Mouse (Mus musculus) kidney, embryonic 14.5 days (tissue): ENCODE results near the gene Timmdc1. TPM values are rescaled to one million over a fixed set of nuclear protein-coding genes. Genes with fewer than 3 reads are reported as not detected.
A peak's percentile ranks its signal among the peaks of the same experiment; 100 is the strongest.
"Not testable (repeated sequence)": the region's sequence is repeated elsewhere in the genome, so short reads cannot be mapped to it uniquely, and the experiment has no call there.

Experiments
- ATAC-seq: fragments of 200-750 bp; cut with Nextera tagmentation; 2 replicates; pipeline ENCODE4 v1.8.0; 2017; ENCODE audit warnings: moderate number of reproducible peaks, mild to moderate bottlenecking, moderate TSS enrichment, moderate library complexity; ENCODE audit not compliant: low FRiP score, low TSS enrichment
- H3K27ac ChIP-seq: fragments of 300-500 bp; sonication (generic); 2 replicates; pipeline ENCODE4 v1.5.1; 2014; ENCODE audit warnings: low read depth, mild to moderate bottlenecking, low read length, moderate library complexity, mixed read lengths
- H3K27me3 ChIP-seq: fragments of 300-500 bp; sonication (generic); 2 replicates; pipeline ENCODE4 v1.6.1; 2014; ENCODE audit warnings: mild to moderate bottlenecking, low read length; ENCODE audit not compliant: control insufficient read depth, insufficient read depth
- H3K36me3 ChIP-seq: fragments of 300-500 bp; sonication (generic); 2 replicates; pipeline ENCODE4 v1.6.1; 2014; ENCODE audit warnings: low read length, mixed read lengths; ENCODE audit not compliant: control insufficient read depth, insufficient read depth
- H3K4me1 ChIP-seq: fragments of 300-500 bp; sonication (generic); 2 replicates; pipeline ENCODE4 v1.6.1; 2014; ENCODE audit warnings: low read length, mixed read lengths; ENCODE audit not compliant: control insufficient read depth, insufficient read depth
- H3K4me2 ChIP-seq: fragments of 300-500 bp; sonication (generic); replicated peaks from 2 replicates; pipeline ENCODE4 v1.6.1; 2014; ENCODE audit warnings: low read depth, mild to moderate bottlenecking, low read length
- H3K4me3 ChIP-seq: fragments of 300-500 bp; sonication (generic); 2 replicates; pipeline ENCODE4 v1.5.1; 2014; ENCODE audit warnings: mild to moderate bottlenecking, low read length
- H3K9ac ChIP-seq: fragments of 300-500 bp; sonication (generic); 2 replicates; pipeline ENCODE4 v1.6.1; 2014; ENCODE audit warnings: low read depth, mild to moderate bottlenecking, low read length, moderate library complexity
- H3K9me3 ChIP-seq: fragments of 300-500 bp; sonication (generic); 2 replicates; pipeline ENCODE4 v1.6.1; 2016; ENCODE audit warnings: low read length; ENCODE audit not compliant: control insufficient read depth
- WGBS: fragments of 180-500 bp; shearing (Covaris S2); extraction: QIAGEN DNeasy Blood & Tissue Kit; methylation state at CpG from one replicate; pipeline ENCODE4 v1.1.7; 2014; 5-methylcytosine and 5-hydroxymethylcytosine counted together
- polyA plus RNA-seq: library from polyadenylated mRNA; unstranded; fragments of >200 nt; fragmentation: Nextera tagmentation; extraction: Ambion mirVana; gene quantifications from 2 replicates; pipeline ENCODE4 v1.2.1, GENCODE M21; 2014

Timmdc1 gene
- polyA plus RNA-seq, 1 experiment from 2014 or later: 31.8 TPM

DNA sequence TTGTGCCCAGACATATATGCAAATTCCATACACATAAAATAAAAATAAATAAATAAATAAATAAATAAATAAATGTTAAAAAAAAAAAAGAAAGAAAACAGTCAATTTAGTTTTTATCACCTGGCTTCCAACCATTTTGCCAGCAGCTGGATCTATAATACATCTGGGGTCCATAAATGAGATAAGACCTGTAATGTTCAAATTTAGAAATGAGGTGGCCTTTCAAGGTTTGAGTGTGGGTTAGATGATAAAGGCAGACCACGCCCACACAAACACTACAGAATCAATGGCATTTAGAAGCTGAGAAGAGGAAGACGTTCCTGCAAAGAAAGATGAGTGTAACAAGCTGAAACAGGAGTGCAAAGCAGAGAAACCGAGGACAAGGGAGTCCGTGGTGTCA lies 41.1 kb downstream of the Timmdc1 start:
- Histone ChIP-seq H3K27ac (no peak overlapping the region), H3K4me1 (0 out of 2 replicates have a peak, but pooled peaks cover 5% of the 10 kb centered on the region), H3K4me3 (no peak overlapping the region), H3K9ac (no peak overlapping the region), H3K4me2 (no peak overlapping the region), H3K36me3 (no peaks in the 10 kb centered on the region), H3K27me3 (peaks cover 12% of the 10 kb centered on the region), H3K9me3 (no peaks in the 10 kb centered on the region)
- WGBS: 74% methylated on average over 4 of the region's 4 CpGs
- ATAC-seq: no peak

DNA sequence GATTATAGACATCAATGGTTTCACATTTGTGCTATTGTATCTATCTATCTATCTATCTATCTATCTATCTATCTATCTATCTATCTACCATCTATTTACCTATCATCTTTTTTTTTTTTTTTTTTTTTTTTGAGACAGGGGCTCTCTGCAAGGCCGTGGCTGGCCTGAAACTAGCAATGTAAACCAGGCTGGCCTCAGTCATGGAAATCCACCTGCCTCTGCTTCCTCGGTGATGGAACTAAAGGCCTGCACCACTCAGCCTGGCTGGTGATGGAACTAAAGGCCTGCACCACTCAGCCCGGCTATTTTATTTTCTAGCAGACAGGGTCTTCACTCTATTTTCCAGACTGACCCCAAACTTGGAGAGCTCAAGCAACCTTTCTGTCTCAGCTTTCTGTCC lies 44.2 kb downstream of the Timmdc1 start:
- no peak overlapping the region for H3K4me2 ChIP-seq
- H3K4me3 ChIP-seq: no peak overlapping the region
- no peaks in the 10 kb centered on the region for H3K36me3 ChIP-seq
- no peak for ATAC-seq
- H3K27me3 ChIP-seq: peaks cover 4% of the 10 kb centered on the region
- no peaks in the 10 kb centered on the region for H3K9me3 ChIP-seq
- WGBS: 95% methylated on average over 3 of the region's 3 CpGs
- no peak overlapping the region for H3K9ac ChIP-seq
- no peak overlapping the region for H3K27ac ChIP-seq
- 0 out of 2 replicates have a peak, but pooled peaks cover 5% of the 10 kb centered on the region for H3K4me1 ChIP-seq

DNA sequence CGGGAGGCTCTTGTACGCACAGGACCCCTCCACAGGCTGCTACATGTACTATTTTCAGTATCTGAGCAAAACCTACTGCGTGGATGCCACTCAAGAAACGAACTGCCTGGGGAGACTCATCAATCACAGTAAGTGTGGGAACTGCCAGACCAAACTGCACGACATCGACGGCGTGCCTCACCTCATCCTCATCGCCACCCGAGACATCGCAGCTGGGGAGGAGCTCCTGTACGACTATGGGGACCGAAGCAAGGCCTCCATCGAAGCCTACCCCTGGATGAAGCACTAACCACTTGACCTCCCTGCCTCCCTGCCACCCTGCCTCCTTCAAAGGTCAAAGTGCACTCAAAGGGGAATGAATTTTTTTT lies 45.2 kb downstream of the Timmdc1 start:
- peak overlapping the region; percentile 47; the same call in 1 of the 2 replicates for H3K9ac ChIP-seq
- not testable (repeated sequence) for H3K9me3 ChIP-seq, H3K27me3 ChIP-seq, H3K36me3 ChIP-seq, H3K4me1 ChIP-seq, H3K27ac ChIP-seq
- 0 out of 2 replicates have a peak, but pooled peaks have one; percentile 29 for ATAC-seq
- peak overlapping the region; percentile 37 for H3K4me3 ChIP-seq
- peak overlapping the region; percentile 61 for H3K4me2 ChIP-seq
- WGBS: 30% methylated on average over 14 of the region's 14 CpGs

DNA sequence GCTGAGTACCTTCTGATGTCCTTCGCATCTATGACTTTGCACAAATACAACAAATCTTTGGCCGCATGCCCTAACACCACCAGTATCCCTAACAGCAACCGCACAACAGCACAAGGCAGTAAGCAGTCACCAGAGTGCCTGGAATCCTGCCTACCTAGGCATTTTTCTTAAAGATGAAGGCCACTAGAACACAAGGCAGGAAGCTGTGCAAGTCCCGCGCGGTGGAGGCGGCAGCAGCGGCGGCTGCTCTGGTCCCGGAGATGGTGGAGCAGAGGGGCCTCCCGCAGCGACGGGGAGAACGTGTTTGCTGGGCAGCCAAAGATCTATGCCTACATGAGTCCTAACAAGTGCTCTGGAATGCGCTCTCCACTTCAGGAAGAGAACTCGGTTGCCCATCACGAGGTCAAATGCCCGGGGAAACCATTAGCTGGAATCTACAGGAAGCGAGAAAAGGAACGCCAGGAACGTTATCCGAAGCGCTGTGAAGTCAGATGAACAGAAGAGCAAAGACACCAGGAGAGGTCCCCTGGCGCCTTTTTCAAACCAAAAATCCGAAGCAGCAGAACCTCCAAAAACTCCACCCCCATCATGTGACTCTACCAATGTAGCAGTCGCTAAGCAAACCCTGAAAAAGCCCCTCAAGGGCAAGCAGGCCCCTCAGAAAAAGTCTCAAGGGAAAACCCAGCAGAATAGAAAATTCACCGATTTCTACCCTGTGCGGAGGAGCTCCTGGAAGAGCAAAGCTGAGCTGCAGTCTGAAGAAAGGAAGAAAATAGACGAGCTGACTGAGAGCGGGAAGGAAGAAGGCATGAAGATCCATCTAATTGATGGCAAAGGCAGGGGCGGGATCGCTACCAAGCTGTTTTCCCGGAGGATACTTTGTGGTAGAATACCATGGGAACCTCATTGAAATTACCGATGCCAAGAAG lies 45.9 kb downstream of the Timmdc1 start:
- H3K36me3 ChIP-seq: no peaks in the 10 kb centered on the region
- H3K4me3 ChIP-seq: peak overlapping the region; percentile 37
- peak overlapping the region; percentile 61 for H3K4me2 ChIP-seq
- WGBS: 8% methylated on average over 34 of the region's 34 CpGs
- peak; percentile 40; the same call in 1 of the 2 replicates for ATAC-seq
- H3K27me3 ChIP-seq: no peaks in the 10 kb centered on the region
- H3K9ac ChIP-seq: peak overlapping the region; percentile 47
- H3K4me1 ChIP-seq: 0 out of 2 replicates have a peak, but pooled peaks cover 5% of the 10 kb centered on the region
- no peaks in the 10 kb centered on the region for H3K9me3 ChIP-seq
- H3K27ac ChIP-seq: peak overlapping the region; percentile 37; the same call in 1 of the 2 replicates

DNA sequence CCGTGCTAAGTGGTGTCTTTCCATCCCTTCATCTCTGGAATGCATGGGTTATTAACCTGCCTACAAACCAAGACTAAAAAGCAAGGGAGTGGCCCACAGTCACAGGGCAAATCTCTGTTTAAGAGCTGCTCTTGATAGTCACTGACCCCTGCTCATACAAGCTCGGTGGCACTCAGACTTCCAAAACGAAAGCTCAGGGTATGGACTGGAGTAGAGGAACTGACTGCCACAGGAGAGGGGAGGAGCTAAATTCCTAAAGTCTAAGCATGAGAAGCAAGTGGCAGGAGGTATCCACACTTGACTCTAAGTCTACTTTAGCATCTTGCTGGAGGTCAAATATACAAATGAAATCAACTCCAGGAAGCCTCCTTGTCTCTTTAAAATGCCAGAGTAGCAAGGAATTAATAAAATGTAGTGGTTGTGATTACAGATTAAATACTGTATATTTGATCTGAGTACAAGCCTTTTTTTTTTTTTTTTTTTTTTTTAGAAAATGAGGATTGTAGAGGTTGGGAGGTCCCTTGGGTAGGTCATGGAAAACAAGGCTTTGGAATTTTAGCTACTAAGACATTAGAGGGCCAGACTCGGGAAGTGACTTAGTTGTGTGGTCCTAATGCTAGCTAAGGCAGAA lies 46.7 kb downstream of the Timmdc1 start:
- Histone ChIP-seq H3K4me3 (no peak overlapping the region), H3K9ac (peak overlapping the region; percentile 47; the same call in 1 of the 2 replicates), H3K4me1 (0 out of 2 replicates have a peak, but pooled peaks cover 5% of the 10 kb centered on the region), H3K27me3 (no peaks in the 10 kb centered on the region), H3K4me2 (peak overlapping the region; percentile 61), H3K36me3 (no peaks in the 10 kb centered on the region), H3K27ac (no peak overlapping the region; the same call in 1 of the 2 replicates), H3K9me3 (no peaks in the 10 kb centered on the region)
- 32% methylated on average over 4 of the region's 4 CpGs for WGBS
- ATAC-seq: peak; percentile 51; the same call in 1 of the 2 replicates

DNA sequence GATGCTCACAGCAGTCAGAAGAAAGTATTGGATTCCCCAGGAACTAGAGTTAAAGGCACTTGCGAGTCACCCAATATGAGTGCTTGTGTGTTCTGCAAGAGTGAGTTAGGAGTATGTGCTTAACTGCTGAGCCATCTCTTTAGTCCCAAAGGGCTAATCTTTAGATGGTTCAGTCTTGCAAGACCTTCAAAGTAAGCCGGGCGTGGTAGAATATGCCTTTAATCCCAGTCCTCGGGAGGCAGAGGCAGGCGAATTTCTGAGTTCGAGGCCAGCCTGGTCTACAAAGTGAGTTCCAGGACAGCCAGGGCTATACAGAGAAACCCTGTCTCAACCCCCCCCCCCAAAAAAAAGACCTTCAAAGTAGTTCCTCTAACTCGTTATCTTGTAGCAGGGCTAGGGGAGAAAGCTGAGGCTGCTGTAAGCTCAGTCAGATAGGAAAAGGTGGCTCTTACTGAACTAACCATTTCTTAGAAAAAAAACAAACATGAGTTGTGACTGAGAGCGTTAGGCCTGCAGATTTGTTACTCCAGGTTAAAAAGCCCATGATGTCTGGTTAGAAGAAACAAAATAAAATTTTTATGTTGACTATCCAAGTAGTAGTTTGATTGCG lies 47.7 kb downstream of the Timmdc1 start:
- Histone ChIP-seq H3K4me2 (no peak overlapping the region), H3K9me3 (no peaks in the 10 kb centered on the region), H3K27me3 (no peaks in the 10 kb centered on the region), H3K4me1 (0 out of 2 replicates have a peak, but pooled peaks cover 5% of the 10 kb centered on the region), H3K4me3 (no peak overlapping the region), H3K36me3 (no peaks in the 10 kb centered on the region), H3K27ac (no peak overlapping the region), H3K9ac (no peak overlapping the region)
- ATAC-seq: no peak
- 79% methylated on average over 9 of the region's 9 CpGs for WGBS

DNA sequence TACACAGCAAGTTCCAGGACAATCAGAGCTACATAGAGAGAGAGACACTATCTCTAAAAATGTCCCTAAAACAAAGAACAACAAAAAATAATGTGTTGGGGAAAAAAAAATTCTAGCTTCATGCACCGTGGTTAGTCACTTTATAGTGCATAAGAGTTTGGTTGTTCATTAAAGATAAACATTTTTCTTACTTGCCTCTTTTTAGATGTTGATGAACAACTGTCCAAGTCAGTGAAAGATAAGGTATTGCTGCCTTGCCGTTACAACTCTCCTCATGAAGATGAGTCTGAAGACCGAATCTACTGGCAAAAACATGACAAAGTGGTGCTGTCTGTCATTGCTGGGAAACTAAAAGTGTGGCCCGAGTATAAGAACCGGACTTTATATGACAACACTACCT lies 48.8 kb downstream of the Timmdc1 start:
- no peak overlapping the region for H3K27ac ChIP-seq
- no peaks in the 10 kb centered on the region for H3K27me3 ChIP-seq
- H3K36me3 ChIP-seq: no peaks in the 10 kb centered on the region
- 0 out of 2 replicates have a peak, but pooled peaks cover 5% of the 10 kb centered on the region for H3K4me1 ChIP-seq
- ATAC-seq: no peak
- no peak overlapping the region for H3K4me3 ChIP-seq
- no peak overlapping the region for H3K4me2 ChIP-seq
- no peak overlapping the region for H3K9ac ChIP-seq
- WGBS: 93% methylated on average over 5 of the region's 5 CpGs
- H3K9me3 ChIP-seq: no peaks in the 10 kb centered on the region

DNA sequence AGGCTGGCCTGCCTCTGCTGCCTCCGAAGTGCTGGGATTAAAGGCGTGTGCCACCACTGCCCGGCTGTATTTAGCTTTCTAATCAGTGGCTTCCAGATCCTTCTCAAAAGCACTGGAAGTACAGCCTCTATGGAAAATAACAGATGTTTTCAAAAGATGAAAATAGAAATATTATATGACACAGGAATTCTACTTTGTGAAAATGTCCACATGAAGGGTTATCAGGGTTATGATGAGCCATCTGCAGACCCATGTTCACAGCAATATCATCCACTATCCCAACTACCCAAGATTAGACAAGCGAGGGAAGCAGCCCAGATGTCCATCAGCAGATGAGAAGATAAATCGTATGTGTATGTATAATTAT lies 50.0 kb downstream of the Timmdc1 start:
- no peaks in the 10 kb centered on the region for H3K9me3 ChIP-seq
- no peaks in the 10 kb centered on the region for H3K27me3 ChIP-seq
- WGBS: 92% methylated on average over 5 of the region's 5 CpGs
- 0 out of 2 replicates have a peak, but pooled peaks cover 5% of the 10 kb centered on the region for H3K4me1 ChIP-seq
- no peak for ATAC-seq
- no peak overlapping the region for H3K27ac ChIP-seq
- H3K36me3 ChIP-seq: no peaks in the 10 kb centered on the region
- H3K9ac ChIP-seq: no peak overlapping the region
- H3K4me2 ChIP-seq: no peak overlapping the region
- no peak overlapping the region for H3K4me3 ChIP-seq
